Mouse (Mus musculus) lung, postnatal 25 days (tissue): Measurements from ENCODE around the gene Tekt1.

Experiments used
- DNase-seq: peaks from one replicate; pipeline ENCODE4 v3.0.0; 2022; ENCODE audit warnings: low spot score

The Tekt1 gene

DNA sequence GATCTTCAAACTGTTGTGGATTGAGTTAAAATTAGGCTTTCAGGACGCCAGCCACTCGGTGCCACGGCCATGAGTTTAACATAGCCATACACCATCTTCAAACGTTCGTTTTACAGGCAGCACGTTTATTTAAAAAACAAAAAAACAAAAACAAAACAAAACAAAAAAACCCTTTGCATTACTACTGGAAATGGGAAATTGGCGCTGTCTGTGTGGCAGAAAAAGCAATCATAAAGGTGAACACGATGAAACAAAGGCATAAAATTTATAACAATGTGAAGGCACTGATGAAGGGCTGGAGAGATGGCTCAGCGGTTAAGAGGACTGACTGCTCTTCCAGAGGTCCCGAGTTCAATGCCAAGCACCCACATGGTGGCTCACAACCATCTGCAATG is at the start of gene Tekt1:
Gene Tekt1, minus strand, starts transcription at position 96 of the 395 bp plus-strand sequence.
- no peak for DNase-seq

- DNase-seq, result no peak
These were observed 49.7 kb upstream of the Tekt1 start for GRCm38 (mm10) chr11:72411945-72412344.

- peak; percentile 92 for DNase-seq
These were observed 49.1 kb upstream of the Tekt1 start, which contains the start of gene Smtnl2 for GRCm38 (mm10) chr11:72411093-72411921. Smtnl2 (minus strand) TSS chr11:72411713.

- DNase-seq, result no peak
These were observed 48.4 kb upstream of the Tekt1 start for GRCm38 (mm10) chr11:72410521-72411092.

- DNase-seq, result no peak
These were observed 47.6 kb upstream of the Tekt1 start for GRCm38 (mm10) chr11:72409649-72410385.

- DNase-seq, result no peak
These were observed 46.4 kb upstream of the Tekt1 start for GRCm38 (mm10) chr11:72408451-72409170.

GRCm38 (mm10) chr11:72407574-72407973 is 45.3 kb upstream of the Tekt1 start:
- no peak for DNase-seq

DNA sequence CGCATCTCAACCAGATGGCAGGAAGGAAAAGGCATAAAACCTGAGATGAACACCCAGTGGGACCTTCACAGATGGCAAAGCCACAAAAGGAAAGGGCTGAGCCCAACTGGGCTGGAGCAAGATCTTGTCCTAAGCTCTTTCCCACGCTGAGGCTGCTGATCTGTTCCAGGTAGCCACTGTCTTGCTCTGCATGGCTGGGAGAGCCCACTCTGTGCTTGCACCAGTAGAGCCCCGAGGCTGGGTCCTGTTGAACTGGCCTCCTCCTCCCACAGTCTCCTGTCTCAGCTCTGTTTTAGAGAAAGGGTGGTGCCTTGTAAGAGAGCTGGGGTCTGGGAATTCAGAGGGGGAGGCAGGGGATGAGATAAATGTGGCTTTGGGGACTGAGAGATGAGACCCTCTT is 44.8 kb upstream of the Tekt1 start:
- no peak for DNase-seq

DNA sequence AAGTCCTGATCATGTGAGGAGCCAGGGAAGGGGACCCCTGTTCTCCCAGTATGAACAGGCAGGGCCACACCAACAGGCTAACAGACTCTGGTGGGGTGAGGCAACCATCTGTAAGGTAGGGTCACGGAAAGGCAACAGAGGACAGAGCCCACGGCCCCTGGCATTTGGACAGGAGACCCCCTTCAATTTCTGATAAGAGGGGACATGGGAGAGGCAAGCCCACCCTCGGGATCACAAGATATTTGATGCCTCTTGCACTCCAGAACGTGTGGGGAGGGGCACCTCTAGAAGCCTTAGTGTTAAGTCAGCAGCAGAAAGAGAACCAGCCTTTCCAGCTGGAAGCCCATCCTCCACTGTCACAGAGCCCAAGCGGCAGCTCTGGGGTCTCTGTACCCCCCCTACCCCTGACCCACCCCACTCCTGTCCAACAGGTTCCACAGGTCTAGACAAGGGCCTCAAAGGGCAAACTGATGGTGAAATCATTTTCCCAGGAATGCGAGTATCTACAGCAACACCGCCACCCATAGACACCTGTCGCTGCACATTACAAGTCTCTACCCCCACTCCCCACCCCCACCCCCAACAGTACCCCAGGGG is 43.9 kb upstream of the Tekt1 start:
- peak; percentile 43 for DNase-seq

- no peak for DNase-seq
These were observed 43.3 kb upstream of the Tekt1 start for GRCm38 (mm10) chr11:72405532-72405931.

DNA sequence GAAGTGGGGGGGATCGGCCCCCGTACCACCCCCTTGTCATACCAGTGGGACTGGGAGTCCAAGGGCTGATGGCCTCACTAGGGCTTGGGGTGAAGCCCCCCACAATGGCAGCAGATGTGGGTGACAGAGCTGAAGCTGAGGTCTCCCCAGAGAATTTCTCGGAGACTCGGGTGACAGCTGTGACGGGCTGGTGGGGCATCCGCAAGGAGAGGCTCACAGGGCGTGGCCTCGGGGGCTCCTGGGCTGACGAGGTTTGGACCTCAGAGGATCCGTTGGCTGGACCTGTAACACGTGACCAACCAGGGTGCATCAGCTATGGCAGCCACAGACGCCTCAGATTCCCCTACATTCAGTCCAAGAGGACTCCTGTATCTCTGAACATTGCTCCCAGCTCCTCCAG is 40.7 kb upstream of the Tekt1 start:
- DNase-seq, result no peak

DNA sequence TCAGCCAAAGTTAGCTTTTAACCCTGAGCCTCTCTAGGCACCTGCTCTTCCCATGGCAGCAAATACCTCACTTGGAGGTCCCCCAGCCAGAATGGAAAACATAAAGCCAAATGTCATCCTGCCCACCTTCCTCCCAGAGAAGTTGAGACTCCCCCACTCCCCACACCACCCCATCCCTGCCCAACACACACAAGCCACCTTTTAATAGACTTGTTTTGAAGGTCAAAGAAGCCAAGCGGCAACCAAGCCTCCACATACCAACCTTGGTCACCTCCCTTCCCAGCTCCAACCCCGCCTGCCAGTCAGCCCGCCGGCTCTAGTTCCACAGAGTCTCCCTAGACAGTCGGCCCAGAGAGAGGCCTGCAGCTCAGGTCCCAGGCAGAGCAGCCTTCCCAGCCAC is 39.8 kb upstream of the Tekt1 start:
- DNase-seq, result no peak

DNA sequence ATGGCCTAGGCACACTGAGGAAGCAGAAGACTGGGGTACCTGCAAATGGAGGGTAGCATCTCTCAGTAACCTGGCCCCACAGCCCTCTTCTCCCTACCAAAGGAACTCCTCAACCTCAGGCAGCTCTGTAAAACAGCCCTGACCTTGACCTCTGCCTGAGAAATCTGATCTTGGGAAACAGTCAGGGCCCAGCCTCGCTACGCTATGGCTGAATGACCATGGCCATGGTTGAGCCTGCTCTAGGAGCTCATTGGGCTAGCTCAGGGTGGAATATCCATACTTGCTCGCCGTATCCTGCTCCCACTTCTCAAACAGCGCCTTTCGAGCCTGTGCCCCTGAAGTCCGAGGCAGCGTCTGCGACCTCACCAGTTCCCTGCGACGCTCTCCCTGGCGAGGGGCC is 38.8 kb upstream of the Tekt1 start:
- DNase-seq, result no peak

GRCm38 (mm10) chr11:72397811-72398525 is 35.7 kb upstream of the Tekt1 start:
- no peak for DNase-seq

- peak; percentile 83 for DNase-seq
These were observed 34.8 kb upstream of the Tekt1 start for GRCm38 (mm10) chr11:72397072-72397471.

GRCm38 (mm10) chr11:72396621-72397020 is 34.4 kb upstream of the Tekt1 start:
- DNase-seq, result peak; percentile 37

DNA sequence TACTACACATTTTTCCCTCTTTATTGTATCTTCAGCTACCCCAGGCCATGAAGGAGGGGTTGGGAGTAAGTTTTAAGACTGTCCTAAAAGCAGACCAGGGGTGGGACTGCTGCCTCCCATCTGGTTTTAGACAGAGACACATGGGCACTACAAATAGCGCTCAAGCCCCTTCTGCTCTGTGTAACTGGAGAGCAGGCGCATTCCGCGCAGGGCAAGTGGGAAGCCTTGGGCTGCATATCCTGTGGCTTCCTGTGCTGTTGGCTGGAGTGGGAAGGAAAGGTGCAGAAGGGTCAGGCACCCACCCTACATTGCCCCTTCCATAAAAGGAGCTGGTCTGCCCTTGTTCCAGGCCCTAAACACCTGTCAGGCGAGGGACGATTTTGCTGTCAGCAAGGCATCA is 33.4 kb upstream of the Tekt1 start:
- no peak for DNase-seq

GRCm38 (mm10) chr11:72394694-72395093 is 32.5 kb upstream of the Tekt1 start:
- DNase-seq, result no peak

GRCm38 (mm10) chr11:72393669-72394068 is 31.4 kb upstream of the Tekt1 start:
- DNase-seq, result peak; percentile 45

GRCm38 (mm10) chr11:72393243-72393642 is 31.0 kb upstream of the Tekt1 start:
- no peak for DNase-seq

DNA sequence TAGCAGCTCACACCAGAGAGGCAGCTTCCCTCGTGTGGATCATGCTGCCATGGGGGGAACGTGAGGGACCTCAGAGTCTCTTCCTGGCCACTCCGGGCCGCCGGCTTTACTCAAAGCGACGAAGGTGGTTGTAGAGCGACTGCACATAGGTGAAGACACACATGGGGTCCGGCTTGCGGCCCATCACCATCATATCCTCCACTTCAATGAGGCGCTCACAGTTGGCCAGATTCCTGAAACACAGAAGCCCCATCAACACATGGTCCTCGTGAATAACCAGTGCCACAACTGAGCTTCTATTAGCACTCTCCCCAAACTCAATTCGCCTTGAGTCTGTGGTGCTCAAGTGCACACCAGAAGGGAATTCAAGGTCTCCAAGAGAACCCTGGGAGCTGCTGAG is 28.9 kb upstream of the Tekt1 start:
- DNase-seq, result no peak
